Mouse (Mus musculus) embryo, embryonic 10.5 days (tissue): ENCODE results near the gene Ttf2.

Source experiments
- DNase-seq: peaks from one replicate; pipeline ENCODE4 v3.0.0-alpha.2; 2015; ENCODE audit warnings: low spot score

Ttf2 gene

DNA sequence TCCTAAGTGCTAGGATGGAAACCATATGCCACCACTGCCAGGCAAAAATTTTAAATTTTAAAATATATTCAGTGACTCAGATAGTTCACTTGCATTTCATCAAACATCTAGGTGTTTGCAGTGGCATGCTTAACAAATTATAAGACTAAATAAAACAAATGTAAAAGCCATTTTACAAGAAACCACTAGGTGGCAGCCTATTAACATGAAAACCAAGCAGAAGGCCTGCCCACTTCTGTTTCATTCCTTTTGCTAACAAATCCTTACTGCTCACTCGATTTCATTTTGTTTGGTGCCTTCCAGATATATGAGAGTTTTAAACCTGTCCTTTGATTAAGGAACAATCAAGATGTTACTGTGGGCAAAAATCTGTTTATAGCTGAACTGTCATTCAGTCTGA lies 4.4 kb upstream of the Ttf2 start:
- DNase-seq = peak; percentile 81

- peak; percentile 69 for DNase-seq
These were observed 5.5 kb downstream of the Ttf2 start for GRCm38 (mm10) chr3:100963849-100964542.

GRCm38 (mm10) chr3:100961501-100961900 lies 8.0 kb downstream of the Ttf2 start:
- no peak for DNase-seq

- DNase-seq = no peak
These were observed 8.5 kb downstream of the Ttf2 start for GRCm38 (mm10) chr3:100961007-100961406.

GRCm38 (mm10) chr3:100954616-100955015 lies 14.8 kb downstream of the Ttf2 start:
- DNase-seq = peak; percentile 25

GRCm38 (mm10) chr3:100951531-100951930 lies 17.9 kb downstream of the Ttf2 start:
- DNase-seq = no peak

GRCm38 (mm10) chr3:100947286-100947685 lies 22.2 kb downstream of the Ttf2 start:
- DNase-seq = no peak

- DNase-seq = no peak
These were observed 28.9 kb downstream of the Ttf2 start for GRCm38 (mm10) chr3:100940496-100941037.

DNA sequence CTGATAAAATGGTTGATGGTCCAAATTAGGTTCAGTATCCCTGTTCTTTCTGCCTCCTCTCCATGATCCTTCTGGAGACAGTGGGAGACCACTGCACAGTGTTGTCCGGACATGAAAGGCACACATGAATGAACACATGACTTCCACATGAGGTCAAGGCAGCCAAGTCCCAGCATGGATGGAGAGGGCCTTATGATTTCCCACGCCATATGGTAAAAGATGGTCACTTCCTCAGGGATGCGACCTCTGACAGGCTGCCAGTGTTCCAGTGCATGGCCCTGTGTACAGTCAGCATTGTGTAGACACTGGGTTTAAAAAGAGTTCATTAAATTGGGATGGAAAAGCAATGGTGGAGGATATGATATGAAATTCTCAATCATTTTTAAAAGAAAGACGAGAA lies 31.3 kb downstream of the Ttf2 start:
- no peak for DNase-seq

DNA sequence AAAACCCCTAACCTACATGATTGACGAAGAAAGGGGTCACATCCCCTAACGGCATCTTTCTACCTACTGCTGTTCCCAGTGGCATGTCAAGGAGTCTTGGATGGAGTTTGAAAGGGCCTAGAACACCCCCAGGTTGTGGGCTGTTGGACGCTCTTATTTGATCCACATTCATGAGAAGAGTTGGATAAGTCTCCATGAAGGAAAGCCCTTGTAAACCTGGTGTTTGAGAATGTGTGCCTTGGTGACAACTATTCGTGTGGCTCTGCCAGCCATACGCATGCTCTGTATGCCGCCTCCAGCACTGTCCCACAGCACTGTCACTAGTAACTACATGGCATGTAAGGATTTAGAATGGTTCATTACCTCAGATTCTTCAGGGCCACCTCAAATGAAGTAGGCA lies 33.3 kb downstream of the Ttf2 start:
- DNase-seq = no peak

DNA sequence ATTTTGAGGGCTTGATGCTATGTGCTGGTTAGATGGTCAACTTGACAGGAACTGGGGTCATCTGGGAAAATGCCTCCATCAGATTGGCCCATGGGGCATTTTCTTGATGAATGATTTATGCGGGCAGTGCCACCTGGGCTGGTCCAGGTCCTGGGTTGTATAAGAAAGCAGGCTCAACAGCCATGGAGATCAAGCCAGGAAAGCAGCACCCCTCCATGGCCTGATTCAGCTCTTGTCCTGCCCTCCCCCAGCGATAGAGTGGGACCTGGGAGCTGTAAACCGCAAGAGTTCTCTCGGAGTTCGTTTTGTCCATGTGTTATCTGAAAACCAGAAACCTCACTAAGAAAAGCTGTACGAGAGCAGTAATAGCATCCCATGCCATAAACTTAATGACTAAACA lies 33.9 kb downstream of the Ttf2 start:
- no peak for DNase-seq

DNA sequence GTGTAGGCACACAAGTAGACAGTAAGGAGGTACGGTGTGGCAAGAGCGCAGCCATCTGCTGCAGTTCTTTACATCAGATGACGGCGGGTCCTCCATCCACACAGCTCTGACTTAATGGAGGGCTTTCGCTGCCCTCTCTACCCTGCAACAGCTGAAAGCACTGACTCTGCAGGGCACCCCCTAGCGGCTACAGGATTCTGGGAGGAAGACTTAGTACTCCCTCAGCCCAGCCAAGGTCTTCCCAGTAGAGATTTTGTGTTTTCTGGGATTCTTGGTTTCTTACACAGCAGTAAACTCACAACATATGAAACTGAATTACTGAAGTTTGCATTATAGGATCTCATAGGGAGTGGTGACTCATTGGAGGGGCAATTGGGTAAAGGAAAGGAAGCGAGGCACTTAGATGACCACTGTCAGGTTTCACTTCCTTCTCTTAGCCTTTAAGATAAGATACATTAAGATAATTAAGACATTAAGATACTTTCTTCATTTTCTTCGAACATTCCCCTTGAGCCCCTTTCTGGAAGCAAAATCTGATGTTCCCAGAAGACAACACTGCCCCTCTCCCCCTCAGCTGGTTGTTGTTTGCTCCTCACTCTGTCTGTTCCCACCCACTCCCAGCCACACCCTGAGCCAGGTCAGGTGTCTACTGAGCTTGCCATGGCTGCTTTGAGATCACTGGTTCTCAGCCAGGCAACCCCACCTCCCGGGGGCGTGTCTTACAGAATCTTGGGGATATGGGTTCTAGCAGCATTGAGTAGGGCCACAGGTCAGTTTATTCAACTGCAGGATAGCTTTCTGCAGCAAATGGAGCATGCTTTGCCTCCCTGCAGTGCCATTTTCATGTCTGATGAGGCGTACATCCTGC lies 37.2 kb downstream of the Ttf2 start:
- DNase-seq = peak; percentile 23

GRCm38 (mm10) chr3:100931332-100932076 lies 38.0 kb downstream of the Ttf2 start:
- DNase-seq = no peak

- DNase-seq = no peak
These were observed 44.3 kb downstream of the Ttf2 start for GRCm38 (mm10) chr3:100925176-100925575.

DNA sequence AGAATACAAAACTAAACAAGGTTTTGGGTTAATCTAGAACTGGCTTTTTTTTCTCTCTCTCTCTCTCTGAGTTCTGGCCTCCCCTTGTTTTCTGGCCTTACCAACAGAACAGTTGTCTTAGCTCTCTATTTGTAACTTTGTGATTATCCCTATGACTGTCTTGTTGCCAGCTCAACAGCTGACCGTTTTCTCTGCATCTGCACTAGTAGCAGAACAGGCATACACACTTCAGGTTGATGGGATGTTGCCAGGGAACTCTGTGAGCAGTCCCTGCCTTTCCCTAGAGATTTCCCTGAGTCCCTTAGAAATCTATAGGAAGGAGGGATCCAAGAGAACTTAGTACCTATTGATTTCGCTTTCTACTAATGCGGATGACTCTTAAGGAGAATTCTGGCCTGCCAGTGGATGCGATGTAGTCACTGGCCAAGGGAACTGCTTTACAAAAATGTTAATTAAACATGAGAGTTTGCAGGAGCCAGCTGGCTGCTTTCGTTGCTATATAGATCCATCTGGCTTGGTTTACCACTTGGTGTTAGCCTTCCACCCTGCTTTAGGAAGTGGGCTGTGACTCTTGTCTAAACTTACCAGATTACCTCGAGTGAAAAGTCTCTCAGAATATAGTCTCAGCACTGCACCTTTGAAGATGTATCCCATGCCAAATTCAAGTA lies 45.3 kb downstream of the Ttf2 start:
- no peak for DNase-seq

DNA sequence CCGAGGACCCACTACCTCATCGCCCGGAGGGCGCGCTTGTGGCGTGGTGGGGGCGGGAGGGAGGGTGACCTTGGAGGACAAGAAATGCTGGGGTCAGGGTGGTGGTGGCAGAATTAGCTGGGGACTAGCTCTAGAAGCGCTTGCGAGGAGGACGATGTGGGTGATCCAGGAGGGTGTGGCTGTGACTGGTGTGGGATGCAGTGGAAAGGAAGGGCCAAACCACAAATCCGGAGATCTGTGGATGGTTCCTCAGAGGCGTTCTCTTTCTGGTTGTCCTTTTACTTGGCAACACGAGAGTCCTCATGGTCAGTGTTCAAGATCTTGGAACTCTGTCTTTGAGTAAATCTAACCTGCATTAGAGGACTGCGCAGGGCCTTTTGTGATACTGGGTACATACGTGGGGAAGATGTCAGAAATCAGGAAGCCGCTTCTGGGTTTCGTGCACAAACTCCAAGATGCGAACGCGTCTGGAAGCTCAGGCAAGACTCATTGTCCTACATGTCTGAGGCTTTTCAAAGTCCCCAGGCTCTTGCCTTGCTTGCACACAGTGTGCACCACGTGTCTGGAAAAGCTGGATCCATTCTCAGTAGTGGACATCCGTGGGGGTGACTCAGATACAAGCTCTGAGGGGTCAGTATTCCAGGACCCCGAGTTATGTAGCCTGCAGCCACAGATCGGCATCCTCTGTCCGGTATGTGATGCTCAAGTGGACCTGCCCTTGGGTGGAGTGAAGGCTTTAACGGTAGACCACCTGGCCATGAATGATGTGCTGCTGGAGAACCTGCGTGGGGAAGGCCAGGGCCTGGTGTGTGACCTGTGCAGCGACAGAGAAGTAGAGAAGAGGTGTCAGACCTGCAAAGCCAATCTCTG lies 46.7 kb downstream of the Ttf2 start:
- DNase-seq = no peak

GRCm38 (mm10) chr3:100921825-100922505 lies 47.5 kb downstream of the Ttf2 start, which contains the start of gene Trim45:
Gene Trim45 (plus strand): TSS chr3:100922202.
- DNase-seq = peak; percentile 99

DNA sequence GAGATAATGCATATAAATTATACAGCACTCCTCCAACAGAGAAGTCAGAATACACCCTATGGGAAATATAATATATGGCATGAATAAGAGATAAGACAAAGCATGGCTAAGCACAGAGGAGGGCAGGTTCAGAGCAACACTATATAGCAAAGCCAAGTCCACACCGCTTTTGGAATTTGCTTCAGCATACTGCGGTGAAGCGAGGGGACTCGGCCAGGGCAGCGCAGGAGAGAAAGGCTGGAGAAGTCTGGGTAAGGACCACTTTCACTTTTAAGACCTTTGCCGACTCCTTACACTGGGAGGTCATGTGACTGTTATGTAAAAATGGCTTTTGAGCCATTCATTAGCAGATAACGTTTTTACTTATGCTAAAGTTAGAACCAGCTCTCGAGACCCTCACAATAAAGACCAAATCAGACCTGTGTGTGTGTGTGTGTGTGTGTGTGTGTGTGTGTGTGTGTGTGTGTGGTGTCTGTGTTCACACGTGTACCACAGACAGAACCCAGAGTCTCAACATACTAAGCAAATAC lies 48.8 kb downstream of the Ttf2 start:
- no peak for DNase-seq

- peak; percentile 81 for DNase-seq
These were observed 52.6 kb downstream of the Ttf2 start for GRCm38 (mm10) chr3:100916844-100917243.
